Mouse (Mus musculus) heart, embryonic 12.5 days (tissue): ENCODE results near the gene Arhgdib. TPM values are rescaled to one million over a fixed set of nuclear protein-coding genes. Genes with fewer than 3 reads are reported as not detected.
A peak's percentile ranks its signal among the peaks of the same experiment; 100 is the strongest.
"Not testable (repeated sequence)": the region's sequence is repeated elsewhere in the genome, so short reads cannot be mapped to it uniquely, and the experiment has no call there.

Source experiments
- ATAC-seq: fragments of 200-750 bp; cut with Nextera tagmentation; 2 replicates; pipeline ENCODE4 v1.8.0; 2017; ENCODE audit warnings: moderate TSS enrichment, moderate library complexity; ENCODE audit not compliant: insufficient number of reproducible peaks, low FRiP score
- H3K27ac ChIP-seq: fragments of 300-500 bp; sonication (generic); 2 replicates; pipeline ENCODE4 v1.5.1; 2016; ENCODE audit warnings: mild to moderate bottlenecking, moderate library complexity; ENCODE audit not compliant: poor library complexity, severe bottlenecking
- H3K27me3 ChIP-seq: fragments of 300-500 bp; sonication (generic); replicated peaks from 2 replicates; pipeline ENCODE4 v1.6.1; 2016; ENCODE audit warnings: mild to moderate bottlenecking, moderate library complexity
- H3K36me3 ChIP-seq: fragments of 300-500 bp; sonication (generic); 2 replicates; pipeline ENCODE4 v1.6.1; 2016; ENCODE audit warnings: mild to moderate bottlenecking, moderate library complexity
- H3K4me1 ChIP-seq: fragments of 300-500 bp; sonication (generic); replicated peaks from 2 replicates; pipeline ENCODE4 v1.6.1; 2016; ENCODE audit warnings: mild to moderate bottlenecking
- H3K4me2 ChIP-seq: fragments of 300-500 bp; sonication (generic); 2 replicates; pipeline ENCODE4 v1.6.1; 2016; ENCODE audit warnings: mild to moderate bottlenecking, moderate library complexity
- H3K4me3 ChIP-seq: fragments of 300-500 bp; sonication (generic); 2 replicates; pipeline ENCODE4 v1.5.1; 2016; ENCODE audit warnings: mild to moderate bottlenecking
- H3K9ac ChIP-seq: fragments of 300-500 bp; sonication (generic); 2 replicates; pipeline ENCODE4 v1.6.1; 2016; ENCODE audit warnings: mild to moderate bottlenecking, moderate library complexity
- H3K9me3 ChIP-seq: fragments of 300-500 bp; sonication (generic); replicated peaks from 2 replicates; pipeline ENCODE4 v1.6.1; 2016; ENCODE audit warnings: mild to moderate bottlenecking, moderate library complexity
- WGBS: fragments of 180-500 bp; shearing (Covaris S2); methylation state at CpG from one replicate; pipeline ENCODE4 v1.1.7; 2016; 5-methylcytosine and 5-hydroxymethylcytosine counted together
- polyA plus RNA-seq: library from polyadenylated mRNA; unstranded; fragments of >200 nt; fragmentation: Nextera tagmentation; extraction: Ambion mirVana; gene quantifications from 2 replicates; pipeline ENCODE4 v1.2.1, GENCODE M21; 2016

Arhgdib gene
- polyA plus RNA-seq, 1 experiment from 2014 or later: 93.8 TPM

DNA sequence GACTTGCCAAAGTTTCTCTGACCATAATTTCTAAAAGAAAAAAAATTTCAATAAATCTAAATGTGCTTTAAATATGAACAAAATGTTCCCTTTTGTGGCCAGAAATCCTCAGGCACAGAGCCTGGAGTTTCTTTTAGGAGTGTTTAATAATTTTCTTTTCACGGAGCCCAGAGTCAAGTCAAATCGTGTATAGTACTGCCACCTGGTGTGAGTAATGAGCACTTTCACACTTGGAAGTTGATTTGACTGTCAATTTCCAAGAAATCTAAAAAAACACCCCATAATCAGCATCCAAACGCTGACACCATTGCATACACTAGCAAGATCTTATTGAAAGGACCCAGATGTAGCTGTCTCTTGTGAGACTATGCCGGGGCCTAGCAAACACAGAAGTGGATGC, 27.2 kb upstream of the Arhgdib start:
- ATAC-seq: 0 out of 2 replicates have a peak, but pooled peaks have one; percentile 48
- H3K4me3 ChIP-seq, H3K4me1 ChIP-seq, H3K4me2 ChIP-seq, H3K27me3 ChIP-seq, H3K27ac ChIP-seq, H3K36me3 ChIP-seq, H3K9ac ChIP-seq, H3K9me3 ChIP-seq: not testable (repeated sequence)
- 27% methylated on average over 4 of the region's 4 CpGs for WGBS

DNA sequence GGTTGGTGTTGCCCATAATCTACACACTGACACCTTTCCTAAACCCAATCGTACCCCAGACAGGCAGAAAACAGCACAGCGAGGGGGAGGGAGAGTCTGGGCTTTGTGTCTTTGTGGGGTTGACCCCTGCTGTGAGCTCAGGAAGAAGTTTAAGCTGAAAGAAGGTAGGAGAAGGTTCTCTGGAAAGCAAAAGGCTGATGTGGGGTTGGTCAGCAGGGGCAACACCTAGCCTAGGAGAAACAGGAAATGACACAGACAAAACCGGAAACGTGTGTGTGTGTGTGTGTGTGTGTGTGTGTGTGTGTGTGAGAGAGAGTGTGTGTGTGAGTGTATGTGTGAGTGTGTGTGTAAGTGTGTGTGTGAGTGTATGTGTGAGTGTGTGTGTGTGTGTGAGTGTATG, 25.8 kb upstream of the Arhgdib start:
- no peak for ATAC-seq
- Histone ChIP-seq H3K27me3 (no peaks in the 10 kb centered on the region), H3K36me3 (no peaks in the 10 kb centered on the region), H3K27ac (no peak overlapping the region), H3K4me2 (no peak overlapping the region), H3K4me1 (peaks cover 11% of the 10 kb centered on the region), H3K9ac (no peak overlapping the region), H3K9me3 (no peaks in the 10 kb centered on the region), H3K4me3 (no peak overlapping the region)
- WGBS: 54% methylated on average over 4 of the region's 4 CpGs

DNA sequence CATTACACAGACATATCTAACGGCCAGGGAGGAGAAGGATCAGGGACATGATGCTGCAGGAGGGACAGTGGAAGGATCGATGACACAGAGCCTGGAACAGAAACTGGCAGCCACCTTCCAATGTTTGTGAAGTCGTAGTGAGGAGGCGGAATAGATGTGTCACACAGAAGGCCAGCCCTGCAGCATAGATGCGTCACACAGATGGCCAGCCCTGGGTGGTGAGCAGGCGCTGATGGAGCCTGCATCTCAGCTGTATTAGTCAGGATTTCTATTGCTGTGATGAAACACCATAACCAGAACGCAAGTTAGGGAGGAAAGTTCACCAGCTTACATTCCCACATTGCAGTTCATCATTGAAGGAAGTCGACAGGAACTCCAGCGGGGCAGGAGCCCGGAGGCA, 24.2 kb upstream of the Arhgdib start:
- 64% methylated on average over 10 of the region's 10 CpGs for WGBS
- Histone ChIP-seq H3K4me2 (no peak overlapping the region), H3K4me1 (peaks cover 11% of the 10 kb centered on the region), H3K9me3 (no peaks in the 10 kb centered on the region), H3K27ac (no peak overlapping the region), H3K9ac (no peak overlapping the region), H3K27me3 (no peaks in the 10 kb centered on the region), H3K4me3 (no peak overlapping the region), H3K36me3 (no peaks in the 10 kb centered on the region)
- ATAC-seq: no peak

- ATAC-seq: no peak
- H3K9ac ChIP-seq: no peak overlapping the region
These were observed 23.2 kb upstream of the Arhgdib start for GRCm38 (mm10) chr6:136964609-136965510.

DNA sequence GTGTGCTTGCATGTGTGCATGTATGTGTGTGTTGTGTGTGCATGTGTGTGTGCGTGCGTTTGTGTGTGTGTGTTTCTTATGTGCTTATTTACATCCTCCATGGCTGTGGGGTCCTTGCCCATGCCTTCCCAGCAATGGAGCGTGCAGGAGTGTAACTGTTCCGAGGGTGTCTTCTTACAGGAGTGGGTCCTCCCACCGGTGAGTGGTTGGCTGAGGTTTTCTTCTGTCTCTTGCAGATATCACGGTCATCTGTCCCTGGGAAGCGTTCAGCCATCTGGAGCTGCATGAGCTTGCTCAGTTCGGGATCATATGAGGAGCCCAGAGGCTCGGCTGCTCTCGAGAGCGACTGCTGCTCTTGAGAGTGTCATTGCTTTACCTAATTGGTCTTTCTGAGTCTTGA, 21.3 kb upstream of the Arhgdib start:
- no peaks in the 10 kb centered on the region for H3K36me3 ChIP-seq
- H3K4me2 ChIP-seq: 0 out of 2 replicates have a peak overlapping the region, but pooled peaks have one; percentile 20
- H3K27ac ChIP-seq: no peak overlapping the region
- no peak for ATAC-seq
- H3K9me3 ChIP-seq: no peaks in the 10 kb centered on the region
- peaks cover 14% of the 10 kb centered on the region for H3K4me1 ChIP-seq
- no peak overlapping the region for H3K9ac ChIP-seq
- H3K27me3 ChIP-seq: no peaks in the 10 kb centered on the region
- 60% methylated on average over 11 of the region's 11 CpGs for WGBS
- no peak overlapping the region for H3K4me3 ChIP-seq

More at GRCm38 (mm10) chr6:136964609-136965510, 23.2 kb upstream of the Arhgdib start:
- H3K36me3 ChIP-seq: no peaks in the 10 kb centered on the region
- no peak overlapping the region for H3K4me3 ChIP-seq
- peaks cover 11% of the 10 kb centered on the region for H3K4me1 ChIP-seq
- H3K27me3 ChIP-seq: no peaks in the 10 kb centered on the region
- WGBS: 70% methylated on average over 13 of the region's 13 CpGs
- H3K9me3 ChIP-seq: no peaks in the 10 kb centered on the region
- no peak overlapping the region for H3K4me2 ChIP-seq
- no peak overlapping the region for H3K27ac ChIP-seq

- Histone ChIP-seq H3K9me3 (no peaks in the 10 kb centered on the region), H3K27me3 (no peaks in the 10 kb centered on the region), H3K36me3 (no peaks in the 10 kb centered on the region), H3K4me1 (peaks cover 9% of the 10 kb centered on the region), H3K4me2 (no peak overlapping the region), H3K9ac (no peak overlapping the region), H3K27ac (no peak overlapping the region), H3K4me3 (no peak overlapping the region)
- no peak for ATAC-seq
- WGBS: 53% methylated on average over 11 of the region's 11 CpGs
These were observed 17.4 kb upstream of the Arhgdib start for GRCm38 (mm10) chr6:136959131-136959530.

DNA sequence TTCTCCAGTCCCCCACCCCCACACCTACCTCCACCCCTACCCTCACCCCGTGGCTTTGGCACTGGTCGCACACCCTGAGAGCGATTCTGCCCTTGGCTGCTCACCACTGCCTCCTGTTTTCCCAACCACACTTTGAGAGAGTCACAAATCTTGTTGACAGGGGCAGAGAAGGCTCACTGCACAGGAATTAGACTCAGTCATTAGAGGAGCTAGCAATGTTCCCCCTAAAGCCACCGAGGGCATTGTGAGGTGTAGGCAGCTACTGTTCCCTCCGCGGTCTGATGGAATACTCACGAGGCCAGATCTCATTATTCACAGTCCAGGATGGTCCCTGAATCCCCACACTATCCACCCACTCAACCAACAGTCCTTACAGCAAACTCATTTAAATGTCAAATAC, 15.4 kb upstream of the Arhgdib start:
- H3K4me1 ChIP-seq: 0 out of 2 replicates have a peak, but pooled peaks cover 2% of the 10 kb centered on the region
- no peak overlapping the region for H3K4me3 ChIP-seq
- H3K27ac ChIP-seq: no peak overlapping the region
- H3K36me3 ChIP-seq: no peaks in the 10 kb centered on the region
- no peak overlapping the region for H3K9ac ChIP-seq
- no peak for ATAC-seq
- no peak overlapping the region for H3K4me2 ChIP-seq
- no peaks in the 10 kb centered on the region for H3K9me3 ChIP-seq
- 78% methylated on average over 7 of the region's 7 CpGs for WGBS
- H3K27me3 ChIP-seq: no peaks in the 10 kb centered on the region

DNA sequence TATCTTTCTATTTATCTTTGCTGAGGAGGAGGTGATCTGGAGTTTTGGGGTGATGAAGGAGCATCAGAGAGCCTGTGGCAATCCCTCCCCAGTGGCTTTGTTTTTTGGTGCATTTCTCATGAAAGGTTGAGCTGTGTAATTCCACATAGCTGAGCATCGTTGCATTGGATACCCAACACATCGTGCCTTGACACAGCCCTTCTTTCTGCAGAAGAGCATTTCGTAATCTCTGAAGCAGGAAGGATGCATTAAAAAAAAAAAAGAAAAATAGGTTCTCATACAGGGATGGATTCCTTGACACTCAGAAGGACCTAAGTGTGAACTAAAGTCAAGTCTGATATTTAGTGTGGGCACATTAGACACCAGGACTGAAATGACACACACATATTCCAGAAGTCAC, 13.5 kb upstream of the Arhgdib start:
- H3K27ac ChIP-seq: no peak overlapping the region
- H3K27me3 ChIP-seq: no peaks in the 10 kb centered on the region
- no peaks in the 10 kb centered on the region for H3K36me3 ChIP-seq
- 83% methylated on average over 3 of the region's 3 CpGs for WGBS
- H3K4me3 ChIP-seq: no peak overlapping the region
- H3K9ac ChIP-seq: no peak overlapping the region
- no peak overlapping the region for H3K4me2 ChIP-seq
- no peaks in the 10 kb centered on the region for H3K9me3 ChIP-seq
- H3K4me1 ChIP-seq: 0 out of 2 replicates have a peak, but pooled peaks cover 2% of the 10 kb centered on the region
- ATAC-seq: no peak

DNA sequence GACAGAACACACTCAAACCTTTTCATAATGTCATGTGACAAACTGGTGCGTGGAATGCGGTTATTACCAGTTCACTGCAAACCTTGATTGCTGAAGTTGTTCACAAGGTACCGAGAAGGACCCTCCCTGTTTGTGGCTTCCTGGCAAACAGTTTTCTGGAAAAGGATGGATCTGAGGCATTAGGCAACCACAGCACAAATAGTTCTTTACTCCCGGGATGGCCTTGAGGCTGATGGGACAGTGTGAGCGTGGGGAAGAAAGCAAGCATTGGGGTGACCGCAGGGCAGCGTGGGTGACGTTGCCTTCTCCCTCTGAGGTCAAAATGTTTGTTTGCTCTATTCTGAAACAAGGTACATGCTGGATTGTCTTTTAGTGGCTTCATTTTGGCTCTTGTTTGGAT, 13.0 kb upstream of the Arhgdib start:
- no peaks in the 10 kb centered on the region for H3K36me3 ChIP-seq
- WGBS: 84% methylated on average over 8 of the region's 8 CpGs
- H3K27ac ChIP-seq: no peak overlapping the region
- no peaks in the 10 kb centered on the region for H3K9me3 ChIP-seq
- no peak overlapping the region for H3K4me2 ChIP-seq
- H3K9ac ChIP-seq: no peak overlapping the region
- no peak for ATAC-seq
- H3K4me1 ChIP-seq: 0 out of 2 replicates have a peak, but pooled peaks cover 2% of the 10 kb centered on the region
- no peaks in the 10 kb centered on the region for H3K27me3 ChIP-seq
- H3K4me3 ChIP-seq: no peak overlapping the region

DNA sequence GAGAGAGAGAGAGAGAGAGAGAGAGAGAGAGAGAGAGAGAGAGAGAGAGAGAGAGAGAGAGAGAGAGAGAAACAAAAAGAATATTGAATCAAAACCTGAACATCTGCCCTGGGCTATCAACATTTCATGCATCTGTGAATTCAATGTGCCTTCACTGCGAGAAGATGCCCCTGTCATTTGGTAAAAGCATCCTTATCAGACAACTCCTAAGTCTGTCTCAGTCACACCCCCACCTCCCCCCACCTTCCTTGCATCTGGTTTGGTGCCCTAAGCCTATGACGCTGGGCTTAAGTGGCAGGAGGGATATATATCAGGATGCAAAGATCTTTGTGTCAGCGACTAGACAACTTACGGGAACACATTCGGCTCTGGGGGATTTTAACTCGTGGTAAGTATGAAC, 12.5 kb upstream of the Arhgdib start:
- Histone ChIP-seq H3K27me3 (no peaks in the 10 kb centered on the region), H3K4me2 (no peak overlapping the region), H3K36me3 (no peaks in the 10 kb centered on the region), H3K9ac (no peak overlapping the region), H3K4me3 (no peak overlapping the region), H3K27ac (no peak overlapping the region), H3K9me3 (no peaks in the 10 kb centered on the region), H3K4me1 (0 out of 2 replicates have a peak, but pooled peaks cover 2% of the 10 kb centered on the region)
- WGBS: 51% methylated on average over 6 of the region's 6 CpGs
- ATAC-seq: no peak

- no peaks in the 10 kb centered on the region for H3K36me3 ChIP-seq
- H3K4me3 ChIP-seq: no peak overlapping the region
- no peaks in the 10 kb centered on the region for H3K4me1 ChIP-seq
- H3K27me3 ChIP-seq: no peaks in the 10 kb centered on the region
- WGBS: 88% methylated on average over 9 of the region's 9 CpGs
- H3K27ac ChIP-seq: no peak overlapping the region
- H3K9ac ChIP-seq: no peak overlapping the region
- no peak for ATAC-seq
- H3K9me3 ChIP-seq: no peaks in the 10 kb centered on the region
- no peak overlapping the region for H3K4me2 ChIP-seq
These were observed 11.2 kb upstream of the Arhgdib start for GRCm38 (mm10) chr6:136952930-136953329.
